Mouse (Mus musculus) hindbrain, postnatal 0 days (tissue): ENCODE measurements around the gene Fuca2. TPM values are rescaled to one million over a fixed set of nuclear protein-coding genes. Genes with fewer than 3 reads are reported as not detected.
A peak's percentile ranks its signal among the peaks of the same experiment; 100 is the strongest.

Source experiments
- ATAC-seq: fragments of 200-750 bp; cut with Nextera tagmentation; 2 replicates; pipeline ENCODE4 v1.8.0; 2017; ENCODE audit warnings: mild to moderate bottlenecking, moderate TSS enrichment, moderate library complexity
- DNase-seq: peaks from one replicate; pipeline ENCODE4 v3.0.0-alpha.2; 2015; ENCODE audit warnings: low spot score
- H3K27ac ChIP-seq: fragments of 300-500 bp; sonication (generic); 2 replicates; pipeline ENCODE4 v1.5.1; 2014; ENCODE audit warnings: mild to moderate bottlenecking
- H3K27me3 ChIP-seq: fragments of 300-500 bp; sonication (generic); 2 replicates; pipeline ENCODE4 v1.6.1; 2014; ENCODE audit warnings: low read length, mixed read lengths; ENCODE audit not compliant: insufficient read depth
- H3K36me3 ChIP-seq: fragments of 300-500 bp; sonication (generic); 2 replicates; pipeline ENCODE4 v1.6.1; 2014; ENCODE audit warnings: low read length, mixed read lengths; ENCODE audit not compliant: insufficient read depth
- H3K4me1 ChIP-seq: fragments of 300-500 bp; sonication (generic); 2 replicates; pipeline ENCODE4 v1.6.1; 2014; ENCODE audit warnings: antibody characterized with exemption, low read length, mixed read lengths; ENCODE audit not compliant: insufficient read depth
- H3K4me2 ChIP-seq: fragments of 300-500 bp; sonication (generic); 2 replicates; pipeline ENCODE4 v1.6.1; 2014; ENCODE audit warnings: low read depth, mild to moderate bottlenecking, low read length, moderate library complexity, mixed read lengths
- H3K4me3 ChIP-seq: fragments of 300-500 bp; sonication (generic); 2 replicates; pipeline ENCODE4 v1.5.1; 2014; ENCODE audit warnings: low read length
- H3K9ac ChIP-seq: fragments of 300-500 bp; sonication (generic); replicated peaks from 2 replicates; pipeline ENCODE4 v1.6.1; 2014; ENCODE audit warnings: mild to moderate bottlenecking, low read length, moderate library complexity, mixed read lengths
- H3K9me3 ChIP-seq: fragments of 300-500 bp; sonication (generic); 2 replicates; pipeline ENCODE4 v1.6.1; 2016; ENCODE audit warnings: low read length, mixed read lengths
- CTCF ChIP-seq: IDR thresholded peaks from 2 replicates; pipeline ENCODE4 v1.5.1; 2016; ENCODE audit warnings: antibody characterized with exemption, control low read depth, low read depth
- WGBS: fragments of 180-500 bp; shearing (Covaris S2); extraction: QIAGEN DNeasy Blood & Tissue Kit; methylation state at CpG from one replicate; pipeline ENCODE4 v1.1.7; 2014; 5-methylcytosine and 5-hydroxymethylcytosine counted together
- polyA plus RNA-seq: library from polyadenylated mRNA; unstranded; fragments of >200 nt; fragmentation: Nextera tagmentation; extraction: Ambion mirVana; gene quantifications from 2 replicates; pipeline ENCODE4 v1.2.1, GENCODE M21; 2015
- total RNA-seq: library from RNA; depleted of rRNA; stranded (reverse); fragments of >200 nt; gene quantifications from 2 replicates; pipeline ENCODE4 v1.2.3, GENCODE M21; 2014

Gene Fuca2
- total and polyA plus RNA-seq, 2 experiments from 2014 or later = 11.6 to 59.8 TPM

DNA sequence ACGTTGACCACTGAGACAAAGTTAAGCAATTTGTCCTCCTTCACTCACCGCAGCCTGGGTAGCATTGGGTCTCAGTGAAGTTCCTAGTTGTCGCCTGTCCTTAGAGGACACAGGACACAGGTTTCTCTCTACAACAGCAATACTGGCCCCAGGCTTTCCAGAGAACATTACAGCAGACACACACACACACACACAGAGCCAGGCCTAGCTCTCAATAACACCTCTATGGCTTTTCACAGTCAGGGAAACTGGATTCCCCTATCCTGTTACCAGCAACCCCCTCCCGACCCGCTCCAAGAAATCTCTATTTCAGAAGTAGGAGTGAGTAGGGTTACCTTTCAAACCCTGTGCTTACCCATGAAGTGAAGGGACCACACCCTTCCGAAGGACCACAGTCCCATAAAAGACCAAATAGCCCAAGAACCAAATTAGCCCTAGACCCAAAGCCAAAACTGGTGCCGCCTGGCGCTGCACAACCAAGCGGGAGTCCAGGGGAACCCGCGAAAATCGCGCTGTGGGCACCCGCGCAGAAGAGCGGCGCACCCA lies 26.0 kb upstream of the Fuca2 start:
- TF ChIP-seq CTCF = no peak
- H3K4me2 ChIP-seq = peak overlapping the region; percentile 100
- H3K27me3 ChIP-seq = no peaks in the 10 kb centered on the region
- no peaks in the 10 kb centered on the region for H3K4me1 ChIP-seq
- no peak overlapping the region for H3K27ac ChIP-seq
- 16% methylated on average over 17 of the region's 17 CpGs for WGBS
- ATAC-seq (peak; percentile 30), DNase-seq (no peak)
- H3K9me3 ChIP-seq = no peaks in the 10 kb centered on the region
- H3K9ac ChIP-seq = peak overlapping the region; percentile 64
- peak overlapping the region; percentile 74 for H3K4me3 ChIP-seq
- H3K36me3 ChIP-seq = no peaks in the 10 kb centered on the region

DNA sequence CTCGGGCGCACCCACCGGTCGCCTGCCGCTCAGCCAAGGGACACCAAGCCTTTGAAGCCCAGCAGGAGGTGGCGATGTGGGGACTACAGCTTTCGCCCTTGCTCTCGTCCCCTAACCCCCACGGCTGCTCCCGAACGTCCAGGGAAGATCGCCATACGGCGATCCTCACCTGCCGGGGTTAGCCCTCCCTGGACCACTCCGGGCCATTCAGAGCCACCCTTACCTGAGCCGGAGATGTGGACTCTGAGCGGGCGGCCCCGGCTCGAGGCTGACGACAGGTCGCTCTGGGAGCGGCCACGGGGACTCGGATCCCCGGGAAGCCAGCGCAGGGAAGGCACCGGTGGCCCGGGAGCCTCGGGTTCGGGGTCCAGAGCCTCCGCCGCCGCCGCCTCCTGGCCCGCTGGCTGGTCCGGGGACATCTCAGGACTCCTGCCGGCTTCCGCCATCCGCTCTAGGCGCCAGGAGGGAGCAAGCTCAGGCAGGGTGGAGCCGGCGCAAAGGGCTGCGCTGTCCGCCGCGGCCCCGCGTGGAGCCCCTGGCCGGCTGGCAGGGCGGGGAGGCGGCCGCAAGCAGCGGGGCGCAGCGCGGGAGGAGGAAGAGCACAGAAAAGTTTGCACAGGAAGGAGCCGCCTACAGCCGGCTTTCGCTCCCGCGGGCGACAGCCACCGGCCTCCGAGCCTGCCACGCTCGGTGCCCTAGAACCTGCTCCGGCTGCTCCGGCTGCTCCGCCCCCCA lies 25.3 kb upstream of the Fuca2 start, which contains the start of gene Phactr2:
Gene Phactr2, minus strand, starts transcription at position 580 of the 735 bp plus-strand sequence.
- H3K36me3 ChIP-seq = no peaks in the 10 kb centered on the region
- peak within 1 kb of the TSS; percentile 100 for H3K4me2 ChIP-seq
- peak within 1 kb of the TSS; percentile 74 for H3K4me3 ChIP-seq
- no peaks in the 10 kb centered on the region for H3K4me1 ChIP-seq
- ATAC-seq = peak; percentile 77
- WGBS = 2% methylated on average over 64 of the region's 71 CpGs
- peak within 1 kb of the TSS; percentile 64 for H3K9ac ChIP-seq
- peak; percentile 35 for DNase-seq
- H3K9me3 ChIP-seq = no peaks in the 10 kb centered on the region
- H3K27ac ChIP-seq = no peak within 1 kb of the TSS
- TF ChIP-seq CTCF = no peak; the same call in 1 of the 2 replicates
- no peaks in the 10 kb centered on the region for H3K27me3 ChIP-seq

DNA sequence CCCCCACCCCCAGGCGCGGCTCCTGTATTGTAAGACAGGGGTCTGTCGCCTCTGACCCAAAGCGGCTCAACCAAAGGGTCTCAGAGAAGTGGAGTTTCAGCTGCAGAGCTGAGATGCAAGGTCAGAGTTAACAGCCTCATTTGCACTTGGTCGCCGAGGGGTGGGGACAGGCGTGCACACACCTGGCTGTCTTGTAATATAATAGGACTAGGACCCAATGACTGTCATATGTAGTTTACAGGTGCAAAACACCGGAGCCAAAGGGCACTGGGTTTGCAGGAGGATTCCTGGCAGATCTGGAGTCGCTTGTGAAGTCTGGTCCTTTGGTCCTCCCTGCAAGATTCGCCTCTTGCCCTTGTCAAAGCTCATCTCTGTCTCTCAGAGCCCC lies 24.8 kb upstream of the Fuca2 start:
- no peaks in the 10 kb centered on the region for H3K4me1 ChIP-seq
- H3K36me3 ChIP-seq = no peaks in the 10 kb centered on the region
- no peak for DNase-seq
- TF ChIP-seq CTCF = no peak
- no peak overlapping the region for H3K27ac ChIP-seq
- no peaks in the 10 kb centered on the region for H3K27me3 ChIP-seq
- peak overlapping the region; percentile 100 for H3K4me2 ChIP-seq
- H3K9ac ChIP-seq = peak overlapping the region; percentile 64
- peak overlapping the region; percentile 74 for H3K4me3 ChIP-seq
- ATAC-seq = peak; percentile 55
- WGBS = 6% methylated on average over 10 of the region's 10 CpGs
- no peaks in the 10 kb centered on the region for H3K9me3 ChIP-seq

DNA sequence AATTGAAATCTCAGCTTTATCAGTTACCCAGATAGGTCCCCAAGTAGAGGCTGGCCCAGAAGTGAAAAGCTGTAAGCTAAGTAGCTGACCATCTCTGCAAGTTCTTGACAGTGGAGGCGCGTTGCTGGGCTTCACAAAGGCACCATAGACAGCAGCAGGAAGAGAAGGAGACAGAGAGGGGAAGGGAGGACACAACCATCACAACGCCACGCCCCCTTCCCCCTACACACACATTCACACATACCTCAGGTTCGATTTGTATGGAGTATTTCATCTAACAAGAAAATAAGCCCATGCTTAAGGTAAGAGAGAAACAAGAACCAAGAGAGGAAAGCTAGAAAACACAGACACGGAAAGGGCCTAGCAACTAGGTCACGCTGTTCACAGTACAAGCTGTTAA lies 24.2 kb upstream of the Fuca2 start:
- H3K4me1 ChIP-seq = no peaks in the 10 kb centered on the region
- ATAC-seq = no peak
- H3K36me3 ChIP-seq = no peaks in the 10 kb centered on the region
- no peak for DNase-seq
- no peaks in the 10 kb centered on the region for H3K9me3 ChIP-seq
- H3K27me3 ChIP-seq = no peaks in the 10 kb centered on the region
- H3K4me2 ChIP-seq = peak overlapping the region; percentile 100; the same call in 1 of the 2 replicates
- WGBS = 28% methylated on average over 7 of the region's 7 CpGs
- no peak overlapping the region for H3K4me3 ChIP-seq
- no peak overlapping the region for H3K9ac ChIP-seq
- H3K27ac ChIP-seq = no peak overlapping the region
- no peak for TF ChIP-seq CTCF

DNA sequence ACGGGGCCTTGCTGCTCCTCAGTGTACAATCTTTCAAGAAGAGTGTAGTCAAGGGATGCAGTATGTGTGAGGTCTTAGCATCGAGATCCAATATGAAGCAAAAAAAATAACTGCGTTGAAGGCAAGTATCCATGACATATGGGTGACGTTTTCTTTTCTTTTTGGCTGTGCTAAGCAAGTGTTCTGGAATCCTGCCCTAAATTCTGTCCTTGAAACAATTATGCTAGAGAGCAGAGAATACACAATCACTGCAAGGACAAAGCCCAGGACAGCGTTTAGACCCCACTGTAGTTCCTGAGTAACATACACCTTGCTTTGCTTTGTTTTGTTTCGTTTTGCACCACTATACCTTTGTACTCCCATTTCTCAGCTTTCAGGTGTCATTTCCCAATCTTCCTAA lies 20.0 kb upstream of the Fuca2 start:
- DNase-seq (no peak), ATAC-seq (no peak)
- H3K9me3 ChIP-seq = no peaks in the 10 kb centered on the region
- no peak overlapping the region for H3K4me3 ChIP-seq
- no peak overlapping the region for H3K4me2 ChIP-seq
- H3K27ac ChIP-seq = no peak overlapping the region
- no peaks in the 10 kb centered on the region for H3K27me3 ChIP-seq
- no peaks in the 10 kb centered on the region for H3K36me3 ChIP-seq
- no peak overlapping the region for H3K9ac ChIP-seq
- no peaks in the 10 kb centered on the region for H3K4me1 ChIP-seq
- no peak for TF ChIP-seq CTCF
- 80% methylated on average over 6 of the region's 6 CpGs for WGBS

DNA sequence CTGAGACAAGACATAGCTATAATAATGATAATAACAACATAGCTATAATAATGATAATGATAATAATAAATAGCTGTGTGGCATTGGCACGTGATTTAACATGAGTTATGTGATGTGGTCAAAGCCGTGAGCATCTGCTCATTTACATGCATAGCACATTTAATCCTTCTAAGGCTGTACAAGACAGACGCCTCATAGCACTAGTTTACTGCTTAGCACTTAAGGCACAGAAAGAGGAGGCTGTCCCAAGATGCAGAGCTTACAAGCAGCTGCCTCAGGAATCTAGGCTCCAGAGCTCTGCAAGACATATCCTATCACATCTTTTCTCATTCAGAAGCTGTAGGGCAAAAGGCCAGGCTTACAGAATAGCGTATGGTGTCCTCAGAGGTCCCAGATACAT lies 13.4 kb upstream of the Fuca2 start:
- Histone ChIP-seq H3K4me2 (no peak overlapping the region), H3K9me3 (no peaks in the 10 kb centered on the region), H3K27me3 (no peaks in the 10 kb centered on the region), H3K4me3 (no peak overlapping the region), H3K9ac (no peak overlapping the region), H3K4me1 (no peaks in the 10 kb centered on the region), H3K27ac (no peak overlapping the region), H3K36me3 (no peaks in the 10 kb centered on the region)
- WGBS = 49% methylated on average over 4 of the region's 4 CpGs
- ATAC-seq = no peak
- DNase-seq = no peak
- TF ChIP-seq CTCF = no peak

DNA sequence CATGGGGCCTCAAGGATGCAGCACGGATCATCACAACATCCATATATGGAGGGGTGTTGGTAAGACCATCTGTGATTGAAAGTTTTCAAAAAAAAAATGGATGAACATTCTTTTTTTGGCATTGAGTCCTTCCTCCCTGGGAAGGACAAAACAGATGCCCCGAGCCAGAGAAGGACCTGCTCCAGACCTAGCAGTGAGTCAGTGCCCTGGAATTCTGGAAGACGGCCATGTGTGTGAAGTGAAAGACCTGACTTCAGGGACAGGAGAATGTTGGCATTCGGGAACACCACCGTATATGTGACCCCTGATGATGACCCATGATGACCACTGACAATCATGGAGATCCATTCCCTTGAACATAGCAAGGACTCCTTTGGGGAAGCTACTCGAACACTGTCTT lies 9.7 kb upstream of the Fuca2 start:
- WGBS = 73% methylated on average over 6 of the region's 6 CpGs
- no peaks in the 10 kb centered on the region for H3K27me3 ChIP-seq
- DNase-seq (no peak), ATAC-seq (no peak)
- TF ChIP-seq CTCF = no peak
- H3K4me1 ChIP-seq = no peaks in the 10 kb centered on the region
- H3K4me2 ChIP-seq = no peak overlapping the region
- H3K4me3 ChIP-seq = no peak overlapping the region
- no peaks in the 10 kb centered on the region for H3K36me3 ChIP-seq
- H3K9me3 ChIP-seq = no peaks in the 10 kb centered on the region
- no peak overlapping the region for H3K9ac ChIP-seq
- no peak overlapping the region for H3K27ac ChIP-seq
